ENCODE assay signal across 12 mouse cellular contexts in genomic region chr12:79946777-79947176, GRCm38 (mm10).
DNase-seq lines count a peak whose midpoint lies in the region; ATAC-seq lines count a peak whose summit lies in the region.
"Had no signal": no experiment of that assay in that cellular context is flagged by ENCODE, and none has a peak within 500 bp of the region (broad histone marks: within the 10 kb centered on the region; RNA-seq: fewer than 3 reads in every experiment).

No protein-coding gene starts in this region.

- no peak overlapping the region for H3K4me3 ChIP-seq in kidney, embryonic 15.5 days (replicated peaks)
- no peak overlapping the region for H3K4me3 ChIP-seq in kidney, embryonic 14.5 days (ENCODE audit: low read length)
- no peak overlapping the region for H3K4me3 ChIP-seq in embryonic facial prominence, embryonic 10.5 days
- H3K4me3 ChIP-seq: embryonic facial prominence, embryonic 12.5 days had no signal

- ATAC-seq in kidney, embryonic 15.5 days (replicated peaks; ENCODE audit: low FRiP score) = no peak
- no peak for ATAC-seq in kidney, embryonic 14.5 days (ENCODE audit: low FRiP score, low TSS enrichment)
- ATAC-seq in monocyte, adult 5-6 weeks (replicated peaks; ENCODE audit: insufficient number of reproducible peaks, low FRiP score, low TSS enrichment, poor library complexity, severe bottlenecking) = no peak
- ATAC-seq in granulocyte monocyte progenitor cell, adult 5-6 weeks (replicated peaks; ENCODE audit: poor library complexity, severe bottlenecking) = no peak
- ATAC-seq: hindbrain, embryonic 16.5 days had no signal

- peaks cover 95% of the 10 kb centered on the region for H3K4me1 ChIP-seq in kidney, embryonic 15.5 days
- H3K4me1 ChIP-seq in kidney, embryonic 14.5 days (ENCODE audit: control insufficient read depth, insufficient read depth, low read length) = peaks cover 59% of the 10 kb centered on the region
- H3K4me1 ChIP-seq in embryonic facial prominence, embryonic 10.5 days = peaks cover 83% of the 10 kb centered on the region

- H3K4me2 ChIP-seq in kidney, embryonic 15.5 days = no peak overlapping the region
- no peak overlapping the region for H3K4me2 ChIP-seq in kidney, embryonic 14.5 days (replicated peaks; ENCODE audit: low read depth, low read length)
- H3K4me2 ChIP-seq: embryonic facial prominence, embryonic 12.5 days had no signal

- no peaks in the 10 kb centered on the region for H3K27me3 ChIP-seq in kidney, embryonic 15.5 days
- H3K27me3 ChIP-seq in kidney, embryonic 14.5 days (ENCODE audit: control insufficient read depth, insufficient read depth, low read length) = no peaks in the 10 kb centered on the region
- H3K27me3 ChIP-seq in embryonic facial prominence, embryonic 10.5 days (replicated peaks; ENCODE audit: low read depth, poor library complexity, severe bottlenecking) = no peaks in the 10 kb centered on the region
- H3K27me3 ChIP-seq: embryonic facial prominence, embryonic 12.5 days had no signal

- H3K9me3 ChIP-seq in kidney, embryonic 15.5 days (replicated peaks) = no peaks in the 10 kb centered on the region
- H3K9me3 ChIP-seq in kidney, embryonic 14.5 days (ENCODE audit: control insufficient read depth, low read length) = no peaks in the 10 kb centered on the region
- no peaks in the 10 kb centered on the region for H3K9me3 ChIP-seq in embryonic facial prominence, embryonic 10.5 days
- H3K9me3 ChIP-seq: embryonic facial prominence, embryonic 12.5 days had no signal

- 0 out of 2 replicates have a peak overlapping the region, but pooled peaks have one; percentile 41 for H3K27ac ChIP-seq in kidney, embryonic 15.5 days
- no peak overlapping the region for H3K27ac ChIP-seq in kidney, embryonic 14.5 days (ENCODE audit: low read depth, low read length)
- H3K27ac ChIP-seq in embryonic facial prominence, embryonic 10.5 days (replicated peaks) = peak overlapping the region; percentile 85
- H3K27ac ChIP-seq: embryonic facial prominence, embryonic 12.5 days had no signal

- H3K36me3 ChIP-seq in kidney, embryonic 15.5 days = no peaks in the 10 kb centered on the region
- no peaks in the 10 kb centered on the region for H3K36me3 ChIP-seq in kidney, embryonic 14.5 days (ENCODE audit: control insufficient read depth, insufficient read depth, low read length)
- no peaks in the 10 kb centered on the region for H3K36me3 ChIP-seq in embryonic facial prominence, embryonic 10.5 days (replicated peaks)
- H3K36me3 ChIP-seq: embryonic facial prominence, embryonic 12.5 days had no signal

- DNase-seq in thymus, postnatal 4 days = peak; percentile 31
- DNase-seq in thymus, postnatal 14 days = no peak
- DNase-seq in embryonic facial prominence, embryonic 10.5 days (ENCODE audit: low spot score) = no peak
- DNase-seq: cerebellum, adult 9-10 months; heart, adult 18-20 months; lung, postnatal 36 days had no signal

- 91% methylated on average over 10 of the region's 10 CpGs for WGBS in kidney, embryonic 15.5 days
- 84% methylated on average over 10 of the region's 10 CpGs for WGBS in kidney, embryonic 14.5 days
- 83% methylated on average over 10 of the region's 10 CpGs for WGBS in embryonic facial prominence, embryonic 10.5 days

- no peak overlapping the region for H3K9ac ChIP-seq in kidney, embryonic 15.5 days
- H3K9ac ChIP-seq in kidney, embryonic 14.5 days (ENCODE audit: low read depth, low read length) = no peak overlapping the region
- H3K9ac ChIP-seq: embryonic facial prominence, embryonic 12.5 days had no signal
